Mouse (Mus musculus) MEL (cell line): ENCODE measurements at regions not wholly inside any gene's neighbourhood (a gene's known extent, or its start where the extent isn't known, plus 50 kb on each side); places are given as distances from the start of the nearest gene placed in this dataset.

Experiments
- DNase-seq: peaks from one replicate; pipeline ENCODE4 v3.0.0; 2011; ENCODE audit warnings: low read depth, low spot score
- H3K27ac ChIP-seq: 2 replicates; pipeline ENCODE4 v1.5.1; 2012; ENCODE audit warnings: low read depth, mild to moderate bottlenecking, control low read depth, low read length, moderate library complexity; ENCODE audit not compliant: control insufficient read depth
- H3K27me3 ChIP-seq, 2 experiments: fragments of 150-350 bp in 1 of 2; sonication (generic) in 1 of 2; 2 replicates each; pipeline ENCODE4 v1.6.1; 2012; ENCODE audit warnings: low read length in 2 of 2, mild to moderate bottlenecking in 2 of 2, improper control_type of control experiment in 1 of 2, moderate library complexity in 1 of 2; ENCODE audit not compliant: insufficient read depth in 2 of 2, control insufficient read depth in 1 of 2
- H3K36me3 ChIP-seq, 2 experiments: 2 replicates each; pipeline ENCODE4 v1.6.1; 2012 to 2014; ENCODE audit warnings: low read length in 2 of 2, improper control_type of control experiment in 1 of 2, inconsistent platforms in 1 of 2, mild to moderate bottlenecking in 1 of 2; ENCODE audit not compliant: insufficient read depth in 2 of 2, control insufficient read depth in 1 of 2
- H3K4me1 ChIP-seq, 2 experiments: fragments of 150-350 bp in 1 of 2; sonication (generic) in 1 of 2; 2 replicates each; pipeline ENCODE4 v1.6.1; 2012; ENCODE audit warnings: low read length in 2 of 2, improper control_type of control experiment in 1 of 2, mild to moderate bottlenecking in 1 of 2; ENCODE audit not compliant: insufficient read depth in 2 of 2, control insufficient read depth in 1 of 2
- H3K4me3 ChIP-seq, 2 experiments: fragments of 150-350 bp in 1 of 2; sonication (generic) in 1 of 2; 2 replicates each; pipeline ENCODE4 v1.5.1; 2012; ENCODE audit warnings: low read depth in 2 of 2, low read length in 2 of 2, mild to moderate bottlenecking in 2 of 2, moderate library complexity in 2 of 2, control low read depth in 1 of 2, improper control_type of control experiment in 1 of 2; ENCODE audit not compliant: control insufficient read depth in 1 of 2, insufficient read depth in 1 of 2
- H3K79me2 ChIP-seq: 2 replicates; pipeline ENCODE4 v1.6.1; 2012; ENCODE audit warnings: mild to moderate bottlenecking, low read length, moderate library complexity; ENCODE audit not compliant: control insufficient read depth, poor library complexity, insufficient read depth
- H3K9ac ChIP-seq: 2 replicates; pipeline ENCODE4 v1.6.1; 2012; ENCODE audit warnings: low read depth, mild to moderate bottlenecking, control low read depth, low read length, moderate library complexity; ENCODE audit not compliant: control insufficient read depth, poor library complexity, severe bottlenecking
- H3K9me3 ChIP-seq: fragments of 150-350 bp; sonication (generic); replicated peaks from 2 replicates; pipeline ENCODE4 v1.6.1; 2012; ENCODE audit warnings: mild to moderate bottlenecking, low read length, improper control_type of control experiment, moderate library complexity; ENCODE audit not compliant: insufficient read depth
- BHLHE40 ChIP-seq: IDR thresholded peaks from 2 replicates; pipeline ENCODE4 v1.6.1; 2012; ENCODE audit warnings: low read depth, mild to moderate bottlenecking, inconsistent platforms, low read length, improper control_type of control experiment, borderline replicate concordance
- CTCF ChIP-seq, 3 experiments: IDR thresholded peaks in 2 of 3; conservative IDR thresholded peaks in 1 of 3; 2 replicates each; pipeline ENCODE4 v1.5.1; 2011 to 2012; ENCODE audit warnings: low read length in 3 of 3, low read depth in 2 of 3, mild to moderate bottlenecking in 2 of 3, improper control_type of control experiment in 1 of 3, inconsistent platforms in 1 of 3, mixed read lengths in 1 of 3, moderate library complexity in 1 of 3; ENCODE audit not compliant: control insufficient read depth in 1 of 3, insufficient read depth in 1 of 3, poor library complexity in 1 of 3, severe bottlenecking in 1 of 3
- ELF1 ChIP-seq: IDR thresholded peaks from 2 replicates; pipeline ENCODE4 v1.6.1; 2014; ENCODE audit warnings: low read depth, mild to moderate bottlenecking, inconsistent platforms, low read length, improper control_type of control experiment, moderate library complexity
- EP300 ChIP-seq, 2 experiments: IDR thresholded peaks; 2 replicates each; pipeline ENCODE4 v1.6.1; 2011; ENCODE audit warnings: improper control_type of control experiment in 2 of 2, low read length in 2 of 2, low read depth in 1 of 2, mild to moderate bottlenecking in 1 of 2
- GABPA ChIP-seq: IDR thresholded peaks from 2 replicates; pipeline ENCODE4 v1.6.1; 2012; ENCODE audit warnings: low read depth, mild to moderate bottlenecking, inconsistent platforms, low read length, improper control_type of control experiment, moderate library complexity
- GATA1 ChIP-seq: IDR thresholded peaks from 2 replicates; pipeline ENCODE4 v1.6.1; 2011; ENCODE audit warnings: low read depth, low read length, improper control_type of control experiment
- HCFC1 ChIP-seq: IDR thresholded peaks from 2 replicates; pipeline ENCODE4 v1.6.1; 2012; ENCODE audit warnings: low read depth, mild to moderate bottlenecking, inconsistent platforms, low read length, improper control_type of control experiment, moderate library complexity
- JUND ChIP-seq: IDR thresholded peaks from 2 replicates; pipeline ENCODE4 v1.6.1; 2011; ENCODE audit warnings: low read depth, mild to moderate bottlenecking, improper control_type of control experiment, low read length
- KAT2A ChIP-seq: conservative IDR thresholded peaks from 2 replicates; pipeline ENCODE4 v1.6.1; 2012; ENCODE audit warnings: low read depth, low read length, improper control_type of control experiment, inconsistent platforms
- MAZ ChIP-seq: IDR thresholded peaks from 2 replicates; pipeline ENCODE4 v1.6.1; 2012; ENCODE audit warnings: low read depth, mild to moderate bottlenecking, inconsistent platforms, low read length, improper control_type of control experiment
- MXI1 ChIP-seq: IDR thresholded peaks from 2 replicates; pipeline ENCODE4 v1.6.1; 2011; ENCODE audit warnings: mild to moderate bottlenecking, low read depth, low read length, improper control_type of control experiment
- MYB ChIP-seq: IDR thresholded peaks from 2 replicates; pipeline ENCODE4 v1.6.1; 2011; ENCODE audit warnings: mild to moderate bottlenecking, low read depth, low read length, improper control_type of control experiment
- MYC ChIP-seq: IDR thresholded peaks from 2 replicates; pipeline ENCODE4 v1.6.1; 2011; ENCODE audit warnings: low read depth, mild to moderate bottlenecking, low read length, improper control_type of control experiment, moderate library complexity
- NELFE ChIP-seq: IDR thresholded peaks from 2 replicates; pipeline ENCODE4 v1.6.1; 2011; ENCODE audit warnings: low read depth, low read length, improper control_type of control experiment
- NRF1 ChIP-seq: IDR thresholded peaks from 2 replicates; pipeline ENCODE4 v1.6.1; 2014; ENCODE audit warnings: low read depth, mild to moderate bottlenecking, inconsistent platforms, low read length, improper control_type of control experiment, moderate library complexity; ENCODE audit not compliant: poor library complexity, insufficient read depth, severe bottlenecking
- POLR2A ChIP-seq, 2 experiments: IDR thresholded peaks; 2 replicates each; pipeline ENCODE4 v1.6.1; 2011 to 2012; ENCODE audit warnings: low read length in 2 of 2, mild to moderate bottlenecking in 2 of 2, control low read depth in 1 of 2, improper control_type of control experiment in 1 of 2, low read depth in 1 of 2, moderate library complexity in 1 of 2; ENCODE audit not compliant: control insufficient read depth in 1 of 2, insufficient read depth in 1 of 2, poor library complexity in 1 of 2
- POLR2AphosphoS2 ChIP-seq: IDR thresholded peaks from 2 replicates; pipeline ENCODE4 v1.6.1; 2011; ENCODE audit warnings: low read length, improper control_type of control experiment
- POLR2AphosphoS5 ChIP-seq: IDR thresholded peaks from 2 replicates; pipeline ENCODE4 v1.6.1; 2012; ENCODE audit warnings: low read depth, borderline replicate concordance, mild to moderate bottlenecking, inconsistent platforms, low read length, moderate library complexity, mixed read lengths
- RAD21 ChIP-seq: IDR thresholded peaks from 2 replicates; pipeline ENCODE4 v1.6.1; 2011; ENCODE audit warnings: mild to moderate bottlenecking, low read depth, low read length, improper control_type of control experiment
- SIN3A ChIP-seq: IDR thresholded peaks from 2 replicates; pipeline ENCODE4 v1.6.1; 2012; ENCODE audit warnings: low read length, improper control_type of control experiment, inconsistent platforms
- SMC3 ChIP-seq: IDR thresholded peaks from 2 replicates; pipeline ENCODE4 v1.6.1; 2011; ENCODE audit warnings: low read depth, low read length, improper control_type of control experiment
- TCF12 ChIP-seq: IDR thresholded peaks from 2 replicates; pipeline ENCODE4 v1.6.1; 2014; ENCODE audit warnings: low read depth, mild to moderate bottlenecking, inconsistent platforms, low read length, improper control_type of control experiment, moderate library complexity
- ZC3H11A ChIP-seq: IDR thresholded peaks from 2 replicates; pipeline ENCODE4 v1.6.1; 2012; ENCODE audit warnings: low read depth, mild to moderate bottlenecking, inconsistent platforms, low read length, improper control_type of control experiment
- ZKSCAN1 ChIP-seq: IDR thresholded peaks from 2 replicates; pipeline ENCODE4 v1.6.1; 2012; ENCODE audit warnings: low read depth, mild to moderate bottlenecking, inconsistent platforms, low read length, improper control_type of control experiment, moderate library complexity
- ZNF384 ChIP-seq: IDR thresholded peaks from 2 replicates; pipeline ENCODE4 v1.6.1; 2012; ENCODE audit warnings: low read depth, mild to moderate bottlenecking, inconsistent platforms, low read length, improper control_type of control experiment

- Histone ChIP-seq H3K79me2 (no peaks in the 10 kb centered on the region), H3K4me3 (no peak overlapping the region), H3K27ac (no peak overlapping the region), H3K9me3 (no peaks in the 10 kb centered on the region), H3K36me3 (no peaks in the 10 kb centered on the region), H3K27me3 (no peaks in the 10 kb centered on the region; a peak in 1 of 4 replicates), H3K4me1 (no peaks in the 10 kb centered on the region), H3K9ac (no peak overlapping the region)
- peak; percentile 5 for DNase-seq
- no peak for TF ChIP-seq MYC
- no peak for TF ChIP-seq MXI1
- TF ChIP-seq ZKSCAN1 = no peak
- no peak for TF ChIP-seq TCF12
- TF ChIP-seq GATA1 = no peak
- no peak for TF ChIP-seq GABPA
- TF ChIP-seq EP300 (IDR thresholded peaks at IDR 0.05; ENCODE audit: low read depth in 1 of 2, low read length in 2 of 2) = no peak
- no peak for TF ChIP-seq NELFE
- TF ChIP-seq POLR2AphosphoS5 = no peak
- TF ChIP-seq CTCF (IDR thresholded peaks at IDR 0.05 in 2 of 3, conservative IDR thresholded peaks at IDR 0.05 in 1 of 3; ENCODE audit: control insufficient read depth in 1 of 3, insufficient read depth in 1 of 3, low read depth in 2 of 3, low read length in 3 of 3, poor library complexity in 1 of 3, severe bottlenecking in 1 of 3) = peak in 2 of 3 experiments; percentile 29 to 36; a peak in 4 of 6 replicates
- TF ChIP-seq SMC3 = peak; percentile 38; the same call in 1 of the 2 replicates
- no peak for TF ChIP-seq BHLHE40
- no peak for TF ChIP-seq MAZ
- TF ChIP-seq POLR2A (IDR thresholded peaks at IDR 0.05; ENCODE audit: control insufficient read depth in 1 of 2, insufficient read depth in 1 of 2, low read depth in 1 of 2, low read length in 2 of 2, poor library complexity in 1 of 2) = no peak
- TF ChIP-seq SIN3A = no peak
- peak; percentile 14 for TF ChIP-seq RAD21
- TF ChIP-seq MYB = no peak
- TF ChIP-seq ELF1 = no peak
- no peak for TF ChIP-seq ZNF384
- no peak for TF ChIP-seq POLR2AphosphoS2
- no peak for TF ChIP-seq HCFC1
- TF ChIP-seq ZC3H11A = no peak
- TF ChIP-seq JUND = no peak
- no peak for TF ChIP-seq NRF1
- TF ChIP-seq KAT2A = no peak
These were observed 384.4 kb downstream of the Ccser2 start for GRCm38 (mm10) chr14:36584065-36584635.
